Mouse (Mus musculus): ENCODE measurements around the gene Psg27. TPM values are rescaled to one million over a fixed set of nuclear protein-coding genes. Genes with fewer than 3 reads are reported as not detected.
"Not testable (repeated sequence)": the region's sequence is repeated elsewhere in the genome, so short reads cannot be mapped to it uniquely, and the experiment has no call there.

Psg27 gene
- not detected in 2 replicates for polyA plus RNA-seq (2014; fragmentation: Nextera tagmentation; extraction: Ambion mirVana)

- Histone ChIP-seq H3K36me3 (ENCODE audit: control insufficient read depth, insufficient read depth, low read length) (no peaks in the 10 kb centered on the region), H3K4me2 (ENCODE audit: low read depth, low read length) (no peak within 1 kb of the TSS), H3K4me3 (ENCODE audit: low read depth, low read length) (no peak within 1 kb of the TSS), H3K4me1 (ENCODE audit: control insufficient read depth, insufficient read depth, low read length) (no peaks in the 10 kb centered on the region), H3K9ac (replicated peaks; ENCODE audit: low read depth, low read length) (no peak within 1 kb of the TSS), H3K27ac (ENCODE audit: low read depth, low read length) (no peak within 1 kb of the TSS), H3K9me3 (ENCODE audit: control insufficient read depth, low read length) (no peaks in the 10 kb centered on the region), H3K27me3 (ENCODE audit: control insufficient read depth, insufficient read depth, low read length) (no peaks in the 10 kb centered on the region)
- no peak for ATAC-seq (ENCODE audit: low read depth)
- WGBS: 94% methylated on average over 3 of the region's 3 CpGs
Observed at GRCm38 (mm10) chr7:18567205-18567604, at the start of gene Psg27. Gene Psg27, minus strand, starts transcription at chr7:18567305.

GRCm38 (mm10) chr7:18616401-18616800, 49.3 kb upstream of the Psg27 start, which contains the start of gene Psg23:
Gene Psg23, minus strand, starts transcription at chr7:18616501.
- not testable (repeated sequence) for H3K4me1 ChIP-seq (ENCODE audit: control insufficient read depth, insufficient read depth, low read length); H3K27me3 ChIP-seq (ENCODE audit: control insufficient read depth, insufficient read depth, low read length); H3K36me3 ChIP-seq (ENCODE audit: control insufficient read depth, insufficient read depth, low read length); H3K4me3 ChIP-seq (ENCODE audit: low read depth, low read length); H3K27ac ChIP-seq (ENCODE audit: low read depth, low read length); ATAC-seq (ENCODE audit: low read depth); H3K9me3 ChIP-seq (ENCODE audit: control insufficient read depth, low read length); H3K9ac ChIP-seq (replicated peaks; ENCODE audit: low read depth, low read length); H3K4me2 ChIP-seq (ENCODE audit: low read depth, low read length)
- 77% methylated on average over 1 of the region's 2 CpGs for WGBS

GRCm38 (mm10) chr7:18559850-18560249, 7.3 kb downstream of the Psg27 start:
- no peak for ATAC-seq (ENCODE audit: low read depth)
- Histone ChIP-seq H3K9ac (replicated peaks; ENCODE audit: low read depth, low read length) (no peak overlapping the region), H3K27me3 (ENCODE audit: control insufficient read depth, insufficient read depth, low read length) (no peaks in the 10 kb centered on the region), H3K4me2 (ENCODE audit: low read depth, low read length) (no peak overlapping the region), H3K36me3 (ENCODE audit: control insufficient read depth, insufficient read depth, low read length) (no peaks in the 10 kb centered on the region), H3K4me1 (ENCODE audit: control insufficient read depth, insufficient read depth, low read length) (no peaks in the 10 kb centered on the region), H3K27ac (ENCODE audit: low read depth, low read length) (no peak overlapping the region), H3K4me3 (ENCODE audit: low read depth, low read length) (no peak overlapping the region), H3K9me3 (ENCODE audit: control insufficient read depth, low read length) (no peaks in the 10 kb centered on the region)

- H3K4me1 ChIP-seq (ENCODE audit: control insufficient read depth, insufficient read depth, low read length); ATAC-seq (ENCODE audit: low read depth); H3K9ac ChIP-seq (replicated peaks; ENCODE audit: low read depth, low read length); H3K9me3 ChIP-seq (ENCODE audit: control insufficient read depth, low read length); H3K4me2 ChIP-seq (ENCODE audit: low read depth, low read length); H3K36me3 ChIP-seq (ENCODE audit: control insufficient read depth, insufficient read depth, low read length); H3K27me3 ChIP-seq (ENCODE audit: control insufficient read depth, insufficient read depth, low read length); H3K27ac ChIP-seq (ENCODE audit: low read depth, low read length); H3K4me3 ChIP-seq (ENCODE audit: low read depth, low read length): not testable (repeated sequence)
- WGBS: 83% methylated on average over 3 of the region's 3 CpGs
Observed at GRCm38 (mm10) chr7:18555751-18556150, 11.4 kb downstream of the Psg27 start.

GRCm38 (mm10) chr7:18533420-18533819, 33.7 kb downstream of the Psg27 start:
- H3K27me3 ChIP-seq (ENCODE audit: control insufficient read depth, insufficient read depth, low read length): no peaks in the 10 kb centered on the region
- H3K9me3 ChIP-seq (ENCODE audit: control insufficient read depth, low read length): no peaks in the 10 kb centered on the region
- WGBS: 55% methylated on average over 3 of the region's 3 CpGs
- H3K4me3 ChIP-seq (ENCODE audit: low read depth, low read length): no peak overlapping the region
- no peak for ATAC-seq (ENCODE audit: low read depth)
- no peak overlapping the region for H3K4me2 ChIP-seq (ENCODE audit: low read depth, low read length)
- no peak overlapping the region for H3K27ac ChIP-seq (ENCODE audit: low read depth, low read length)
- H3K4me1 ChIP-seq (ENCODE audit: control insufficient read depth, insufficient read depth, low read length): no peaks in the 10 kb centered on the region
- no peak overlapping the region for H3K9ac ChIP-seq (replicated peaks; ENCODE audit: low read depth, low read length)
- H3K36me3 ChIP-seq (ENCODE audit: control insufficient read depth, insufficient read depth, low read length): no peaks in the 10 kb centered on the region

- WGBS: 91% methylated on average over 1 of the region's 1 CpGs
- no peak for ATAC-seq (ENCODE audit: low read depth)
Observed at GRCm38 (mm10) chr7:18532169-18532568, 34.9 kb downstream of the Psg27 start, which contains the start of gene Psg25. Gene Psg25, minus strand, starts transcription at chr7:18532269.

GRCm38 (mm10) chr7:18524668-18525067, 42.4 kb downstream of the Psg27 start:
- H3K4me2 ChIP-seq (ENCODE audit: low read depth, low read length): no peak overlapping the region
- no peak for ATAC-seq (ENCODE audit: low read depth)
- H3K36me3 ChIP-seq (ENCODE audit: control insufficient read depth, insufficient read depth, low read length): no peaks in the 10 kb centered on the region
- WGBS: 95% methylated on average over 8 of the region's 8 CpGs
- H3K9me3 ChIP-seq (ENCODE audit: control insufficient read depth, low read length): no peaks in the 10 kb centered on the region
- no peaks in the 10 kb centered on the region for H3K27me3 ChIP-seq (ENCODE audit: control insufficient read depth, insufficient read depth, low read length)
- no peak overlapping the region for H3K27ac ChIP-seq (ENCODE audit: low read depth, low read length)
- H3K4me1 ChIP-seq (ENCODE audit: control insufficient read depth, insufficient read depth, low read length): no peaks in the 10 kb centered on the region
- H3K4me3 ChIP-seq (ENCODE audit: low read depth, low read length): no peak overlapping the region
- H3K9ac ChIP-seq (replicated peaks; ENCODE audit: low read depth, low read length): no peak overlapping the region

More at GRCm38 (mm10) chr7:18532169-18532568, 34.9 kb downstream of the Psg27 start, which contains the start of gene Psg25:
- Histone ChIP-seq H3K4me1 (ENCODE audit: control insufficient read depth, insufficient read depth, low read length) (no peaks in the 10 kb centered on the region), H3K36me3 (ENCODE audit: control insufficient read depth, insufficient read depth, low read length) (no peaks in the 10 kb centered on the region), H3K9me3 (ENCODE audit: control insufficient read depth, low read length) (no peaks in the 10 kb centered on the region), H3K9ac (replicated peaks; ENCODE audit: low read depth, low read length) (no peak within 1 kb of the TSS), H3K4me2 (ENCODE audit: low read depth, low read length) (no peak within 1 kb of the TSS), H3K27ac (ENCODE audit: low read depth, low read length) (no peak within 1 kb of the TSS), H3K27me3 (ENCODE audit: control insufficient read depth, insufficient read depth, low read length) (no peaks in the 10 kb centered on the region), H3K4me3 (ENCODE audit: low read depth, low read length) (no peak within 1 kb of the TSS)

- ATAC-seq (ENCODE audit: low read depth): not testable (repeated sequence)
Observed at GRCm38 (mm10) chr7:18512848-18513247, 54.3 kb downstream of the Psg27 start.

GRCm38 (mm10) chr7:18512417-18512816, 54.7 kb downstream of the Psg27 start:
- H3K9me3 ChIP-seq (ENCODE audit: control insufficient read depth, low read length); ATAC-seq (ENCODE audit: low read depth); H3K36me3 ChIP-seq (ENCODE audit: control insufficient read depth, insufficient read depth, low read length); H3K4me1 ChIP-seq (ENCODE audit: control insufficient read depth, insufficient read depth, low read length); H3K27me3 ChIP-seq (ENCODE audit: control insufficient read depth, insufficient read depth, low read length); H3K9ac ChIP-seq (replicated peaks; ENCODE audit: low read depth, low read length); H3K4me2 ChIP-seq (ENCODE audit: low read depth, low read length); H3K4me3 ChIP-seq (ENCODE audit: low read depth, low read length); H3K27ac ChIP-seq (ENCODE audit: low read depth, low read length): not testable (repeated sequence)
- WGBS: 45% methylated on average over 2 of the region's 2 CpGs

More at GRCm38 (mm10) chr7:18512848-18513247, 54.3 kb downstream of the Psg27 start:
- H3K9ac ChIP-seq (replicated peaks; ENCODE audit: low read depth, low read length); H3K9me3 ChIP-seq (ENCODE audit: control insufficient read depth, low read length); H3K27ac ChIP-seq (ENCODE audit: low read depth, low read length); H3K4me1 ChIP-seq (ENCODE audit: control insufficient read depth, insufficient read depth, low read length); H3K27me3 ChIP-seq (ENCODE audit: control insufficient read depth, insufficient read depth, low read length); H3K4me2 ChIP-seq (ENCODE audit: low read depth, low read length); H3K4me3 ChIP-seq (ENCODE audit: low read depth, low read length); H3K36me3 ChIP-seq (ENCODE audit: control insufficient read depth, insufficient read depth, low read length): not testable (repeated sequence)
